Mouse (Mus musculus) spleen, embryonic (tissue): ENCODE data around the gene Lrrc27.

Experiments
- CTCF ChIA-PET: fragments of 350-600 bp; sonication (Branson Sonifier 250); formaldehyde crosslinking; loops from one replicate; lab custom pipeline; 2022; lab: Charles Lee

Lrrc27 gene

DNA sequence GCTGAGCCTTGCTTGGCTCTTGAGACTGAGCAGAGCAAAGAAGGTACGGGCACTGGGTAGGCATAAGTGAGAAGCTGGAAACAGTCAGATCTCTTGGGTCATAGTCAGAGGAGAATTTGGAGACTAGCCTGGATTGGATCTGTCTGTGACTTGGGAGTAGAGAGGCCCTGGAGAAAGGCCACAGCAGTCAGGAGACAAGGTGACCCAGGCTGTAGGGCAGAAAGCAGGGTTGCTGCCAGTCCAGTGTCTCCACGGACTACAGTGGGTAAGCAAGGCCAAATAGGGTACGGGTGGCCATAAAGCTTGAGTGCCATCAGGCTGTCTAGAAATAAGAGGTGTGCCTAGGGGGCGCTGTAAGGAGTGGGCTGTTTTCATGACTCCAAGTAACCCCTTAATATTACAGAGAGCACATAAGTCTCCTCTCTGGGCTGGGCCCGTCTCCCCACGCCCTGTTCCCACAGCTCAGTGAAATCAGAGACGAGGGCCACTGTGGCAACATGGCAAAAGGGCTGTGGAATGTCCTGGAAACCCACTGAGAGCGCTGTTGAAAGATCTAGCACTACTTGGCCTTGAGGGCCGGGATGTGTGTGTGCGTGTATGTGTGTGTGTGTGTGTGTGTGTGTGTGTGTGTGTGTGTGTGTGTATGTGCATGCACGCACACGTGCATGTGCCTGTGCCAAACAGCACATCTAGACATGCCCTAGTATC lies 23.0 kb downstream of the Lrrc27 start:
- CTCF ChIA-PET: interaction anchor here (0.5 to 0.6 kb wide), 2 partner anchors 21 to 64 kb away, joined by 4 to 7 read pairs; no protein-coding TSS in a partner anchor

DNA sequence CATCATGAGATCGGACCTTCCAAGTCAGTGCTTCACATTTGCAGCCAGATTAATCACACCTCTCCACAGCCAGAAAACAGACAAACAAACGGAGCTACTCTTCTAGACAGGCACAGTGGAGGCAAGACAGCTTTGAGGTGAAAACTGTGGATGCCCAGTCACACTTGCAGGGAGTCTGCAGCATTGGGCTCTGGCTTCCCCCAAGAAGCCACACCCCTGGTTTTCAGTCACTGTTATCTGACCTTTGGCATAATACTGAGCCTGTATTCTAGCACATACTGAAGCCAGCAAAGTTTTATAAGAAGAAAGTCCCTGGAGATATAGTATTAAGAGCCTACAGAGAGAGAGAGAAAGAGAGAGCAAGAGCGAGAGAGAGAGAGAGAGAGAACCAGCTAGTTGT lies 26.6 kb downstream of the Lrrc27 start:
- CTCF ChIA-PET: no interaction called here

DNA sequence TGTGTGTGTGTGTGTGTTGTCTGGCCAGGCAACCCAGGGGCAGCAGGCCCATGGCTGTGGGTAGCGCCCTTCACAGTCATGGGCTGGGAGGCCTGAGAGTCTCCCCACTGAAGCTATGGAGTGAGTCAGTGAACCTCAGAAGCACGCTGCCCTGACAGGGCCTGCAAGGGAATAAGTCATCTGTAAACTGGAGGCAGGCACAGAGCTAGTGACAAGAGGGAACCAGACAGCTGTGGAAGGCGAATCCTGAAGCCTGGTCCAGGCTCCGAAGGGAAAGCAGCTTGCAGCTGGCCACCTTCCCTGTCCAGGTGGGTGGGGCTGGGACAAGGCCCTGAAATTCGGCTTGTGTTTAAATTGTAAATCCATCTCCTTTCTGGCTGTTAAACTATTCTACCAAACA lies 33.3 kb downstream of the Lrrc27 start:
- CTCF ChIA-PET: no interaction called here

DNA sequence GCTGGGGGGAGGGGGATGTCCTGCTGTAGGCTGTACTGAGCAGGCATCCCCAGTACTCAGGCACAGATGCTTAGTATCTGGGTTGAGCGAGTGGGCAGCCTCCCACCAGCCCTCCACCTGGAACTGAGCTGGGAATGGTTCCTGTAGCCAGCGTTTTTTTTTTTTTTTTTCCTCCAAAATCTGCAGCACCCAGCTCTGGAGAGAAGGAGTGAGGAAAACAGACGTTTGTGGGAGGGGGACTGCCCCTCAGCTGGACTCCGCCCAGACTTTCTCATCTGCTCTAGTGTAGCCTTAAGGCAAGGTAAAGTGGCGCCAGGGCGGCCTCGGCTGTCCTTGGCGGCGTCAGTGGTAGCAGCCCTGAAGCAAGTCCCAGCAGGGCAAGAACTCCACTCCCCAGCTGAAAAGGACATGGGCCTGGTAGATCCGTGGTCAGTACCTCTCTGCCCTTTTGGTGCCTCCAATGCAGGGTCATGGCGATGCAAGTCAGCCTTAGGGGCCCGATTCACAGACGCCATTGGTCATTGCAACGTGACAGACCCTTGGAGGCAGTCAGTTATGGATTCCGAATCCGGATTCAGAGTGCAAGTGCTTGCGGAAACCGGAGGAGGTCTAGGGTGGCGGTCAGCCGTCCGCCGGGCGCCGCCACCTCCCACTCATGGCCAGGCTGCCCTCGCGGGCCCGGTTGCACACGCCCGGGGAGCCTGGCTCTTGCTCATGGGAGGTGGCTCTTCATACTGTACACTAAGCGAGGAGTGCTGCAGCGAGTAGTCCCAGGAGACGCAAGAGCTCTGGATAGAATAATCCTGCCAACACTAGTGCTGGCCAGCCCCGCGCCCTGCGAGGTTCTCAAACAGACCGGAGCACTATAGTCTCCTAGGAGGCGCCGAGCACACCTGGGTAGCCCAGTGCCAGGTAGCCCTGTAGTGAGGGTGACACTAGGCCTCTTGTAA lies 34.4 kb downstream of the Lrrc27 start:
- CTCF ChIA-PET: interaction anchor here (0.7 kb wide), 1 partner anchor 18 kb away, joined by 8 read pairs; no protein-coding TSS in a partner anchor

DNA sequence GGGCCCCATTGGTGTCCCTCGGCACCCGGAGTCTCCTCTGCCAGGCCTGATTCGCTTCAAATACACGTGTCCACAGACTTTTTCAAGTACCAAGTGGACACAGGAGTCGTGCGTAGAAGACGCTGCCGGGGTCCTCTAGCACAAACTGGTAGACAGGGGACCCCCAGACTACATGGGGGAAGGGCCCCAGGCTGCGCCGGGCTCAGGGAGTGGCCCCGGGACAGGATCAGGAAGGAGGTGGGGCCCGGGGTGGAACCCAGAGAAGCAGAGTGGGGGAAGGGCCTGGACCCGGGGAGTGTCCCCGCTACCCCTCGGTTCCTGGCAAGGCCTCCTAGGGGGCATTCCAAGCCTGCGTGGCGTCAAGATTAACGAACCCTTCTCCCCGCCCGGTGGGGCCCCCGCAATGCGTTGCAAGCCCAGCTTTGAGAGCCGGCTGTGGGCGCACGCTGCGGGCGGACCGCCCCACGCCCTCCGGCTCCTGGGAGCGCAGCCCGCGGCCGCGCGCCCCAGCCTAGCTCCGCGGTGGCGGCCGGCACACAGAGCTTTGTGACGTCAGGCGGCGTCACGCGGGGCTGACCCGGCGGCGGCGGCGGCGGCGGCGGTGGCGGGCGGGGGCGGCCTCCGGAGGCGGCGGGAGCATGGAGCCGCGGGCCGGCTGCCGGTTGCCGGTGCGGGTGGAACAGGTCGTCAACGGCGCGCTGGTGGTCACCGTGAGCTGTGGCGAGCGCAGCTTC lies 35.3 kb downstream of the Lrrc27 start, which contains the start of gene Pwwp2b:
Gene Pwwp2b, plus strand, starts transcription at position 602 of the 734 bp plus-strand sequence.
- CTCF ChIA-PET: no interaction called here

DNA sequence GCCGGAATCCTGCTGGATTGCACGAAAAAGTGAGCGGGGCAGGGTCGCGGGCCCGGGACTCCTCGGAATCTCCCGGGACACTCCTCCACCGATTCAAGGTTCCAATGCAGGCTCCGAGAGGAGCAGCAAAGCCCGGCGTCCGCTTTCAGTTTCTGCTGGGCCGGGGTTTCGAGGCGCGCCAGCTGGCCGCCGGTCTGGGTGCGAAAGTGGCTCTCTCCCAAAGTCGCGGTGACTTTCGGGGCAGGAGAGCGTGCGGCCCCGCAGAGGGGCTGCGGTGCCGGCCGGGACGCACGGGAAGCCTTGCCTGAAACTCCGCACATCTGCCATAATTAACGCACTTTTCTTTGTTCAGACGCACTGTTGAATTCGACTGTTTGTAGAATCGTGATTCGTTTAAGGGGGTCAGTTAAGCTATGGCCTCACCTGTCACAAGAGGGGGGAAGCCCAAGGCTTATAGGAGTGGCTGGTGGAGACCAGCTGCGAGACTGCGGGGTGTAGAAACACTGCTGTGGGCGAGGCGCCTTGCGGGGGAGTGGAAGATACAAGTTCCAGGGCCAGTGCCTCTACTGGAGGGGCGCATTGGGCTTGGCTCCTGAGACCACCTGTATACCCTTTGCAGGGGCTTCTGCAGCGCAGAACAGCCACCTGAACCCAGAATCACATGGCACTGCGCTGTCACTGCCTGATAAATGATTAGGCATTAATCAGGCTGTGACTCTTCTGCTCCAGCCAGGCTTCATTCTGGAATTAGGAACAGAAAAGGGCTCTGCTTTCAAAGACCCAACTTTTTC lies 36.0 kb downstream of the Lrrc27 start:
- CTCF ChIA-PET: no interaction called here

DNA sequence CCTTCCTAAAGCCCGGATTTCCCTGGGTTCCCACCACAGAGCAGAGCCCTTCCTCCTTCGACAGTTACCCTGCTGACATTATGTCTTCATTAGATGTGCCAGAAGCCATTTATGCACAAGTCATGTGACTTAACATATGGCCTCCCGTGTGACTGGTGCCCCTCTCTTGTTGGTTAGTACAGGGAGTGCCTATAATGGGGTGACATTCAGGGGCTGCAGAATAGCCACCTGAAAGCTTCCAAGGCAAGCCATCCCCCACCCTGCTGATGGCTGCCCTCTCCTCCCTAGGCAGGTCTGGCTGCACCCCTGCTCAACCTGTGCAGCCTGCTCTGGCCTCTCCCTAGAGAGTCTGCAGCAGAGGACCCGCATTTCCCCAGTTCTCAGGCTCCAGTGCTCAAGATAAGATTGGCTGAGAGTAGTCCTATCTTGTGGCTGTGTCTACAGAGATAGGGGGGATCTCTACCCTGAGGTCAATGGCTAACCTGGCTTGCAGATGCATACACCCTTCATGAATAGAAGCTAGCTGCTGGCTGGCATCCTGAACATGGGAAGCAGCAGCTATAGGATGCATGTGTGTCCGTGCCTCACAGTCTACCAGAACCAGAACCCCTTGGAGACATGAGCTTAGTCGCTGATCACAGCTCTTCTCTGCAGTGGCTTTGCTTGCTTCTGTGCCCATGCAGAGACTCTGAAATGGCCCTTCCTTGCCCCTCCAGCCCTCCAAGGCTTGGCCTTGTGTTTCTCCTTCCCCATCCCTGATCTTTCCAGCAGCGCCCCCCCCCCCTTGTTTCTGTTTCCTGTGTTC lies 36.8 kb downstream of the Lrrc27 start:
- CTCF ChIA-PET: interaction anchor here (0.6 kb wide), 1 partner anchor 25 kb away, joined by 6 read pairs; no protein-coding TSS in a partner anchor

DNA sequence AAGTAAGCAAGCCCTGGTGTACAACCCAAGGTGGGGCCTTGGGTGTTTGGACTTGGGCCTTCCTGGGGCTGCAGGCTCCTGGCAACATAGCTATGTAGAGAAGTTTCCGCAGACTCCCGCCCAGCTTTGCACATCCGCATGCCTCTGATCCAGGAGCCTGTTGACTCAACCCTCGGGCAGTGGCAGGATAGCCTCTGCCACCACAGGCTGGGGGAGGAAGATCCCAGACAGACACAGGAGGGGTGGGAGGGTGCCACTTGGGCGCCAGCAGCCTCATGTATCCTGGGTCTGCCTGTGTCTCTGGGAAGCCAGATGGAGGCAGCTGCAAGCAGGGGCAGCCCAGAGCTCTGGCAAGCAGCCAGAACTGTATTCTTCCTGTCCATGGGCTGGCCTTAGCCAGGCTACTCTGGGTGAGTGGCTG lies 39.1 kb downstream of the Lrrc27 start:
- CTCF ChIA-PET: interaction anchor here (0.5 kb wide), 1 partner anchor 30 kb away, joined by 4 read pairs; no protein-coding TSS in a partner anchor

DNA sequence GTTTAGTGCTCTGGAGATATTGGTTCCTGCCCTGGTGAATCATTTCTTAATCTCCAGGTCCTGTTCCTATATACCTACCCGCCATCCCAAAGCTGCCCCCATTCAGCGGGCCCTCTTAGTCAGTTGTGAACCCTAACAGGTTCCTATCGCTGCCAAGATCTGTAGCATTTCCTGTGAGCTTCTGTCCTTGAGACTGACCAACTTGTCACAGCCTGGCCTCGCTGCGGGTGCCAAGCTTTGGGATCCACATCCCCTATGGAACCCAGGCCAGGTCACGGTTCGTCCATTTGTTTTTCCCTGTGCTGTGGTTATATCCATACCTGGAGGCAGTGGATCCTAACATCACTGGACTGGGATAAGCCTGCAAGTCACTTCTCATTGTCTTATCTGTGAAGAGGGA lies 39.8 kb downstream of the Lrrc27 start:
- CTCF ChIA-PET: interaction anchor here (0.5 kb wide), 1 partner anchor 31 kb away, joined by 4 read pairs; no protein-coding TSS in a partner anchor

DNA sequence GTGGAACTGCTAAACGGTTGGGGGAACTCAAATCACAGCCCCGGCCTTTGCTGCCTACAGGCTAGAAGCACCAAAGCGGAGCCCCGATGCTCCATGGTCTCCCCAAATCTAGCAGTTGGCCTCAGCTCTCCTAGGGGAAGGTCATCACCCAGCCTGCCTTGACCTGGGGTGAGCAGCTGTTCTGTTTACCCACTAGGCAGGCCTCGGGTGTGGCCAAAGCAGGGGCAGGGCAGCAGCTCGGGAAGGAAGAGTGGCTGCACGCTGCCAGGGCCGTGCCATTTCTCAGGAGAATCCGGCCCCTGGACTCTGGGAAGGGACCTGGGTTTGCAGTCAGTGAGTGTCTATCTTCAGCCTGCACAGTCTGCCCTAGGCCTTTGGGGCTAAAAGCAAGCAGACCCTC lies 40.2 kb downstream of the Lrrc27 start:
- CTCF ChIA-PET: no interaction called here

DNA sequence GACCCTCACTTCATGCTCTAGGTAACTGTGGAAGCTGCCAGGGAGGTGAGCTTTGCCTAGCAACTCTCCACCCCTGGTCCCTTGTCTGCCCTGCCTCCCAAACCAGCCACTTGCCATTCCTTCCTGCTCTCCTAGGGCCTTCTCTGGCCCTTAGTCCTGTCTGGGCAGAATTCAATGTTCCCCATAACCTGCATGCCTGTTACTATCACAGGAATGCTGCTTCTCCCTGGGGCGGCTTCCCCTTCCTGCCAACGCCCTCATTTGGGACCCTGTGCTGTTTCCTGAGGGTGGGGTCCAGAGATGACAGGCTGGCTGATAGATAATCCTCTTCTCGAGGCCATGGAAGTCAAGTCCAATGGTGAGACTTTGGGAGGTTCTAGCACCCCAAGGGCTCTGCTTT lies 40.7 kb downstream of the Lrrc27 start:
- CTCF ChIA-PET: no interaction called here

DNA sequence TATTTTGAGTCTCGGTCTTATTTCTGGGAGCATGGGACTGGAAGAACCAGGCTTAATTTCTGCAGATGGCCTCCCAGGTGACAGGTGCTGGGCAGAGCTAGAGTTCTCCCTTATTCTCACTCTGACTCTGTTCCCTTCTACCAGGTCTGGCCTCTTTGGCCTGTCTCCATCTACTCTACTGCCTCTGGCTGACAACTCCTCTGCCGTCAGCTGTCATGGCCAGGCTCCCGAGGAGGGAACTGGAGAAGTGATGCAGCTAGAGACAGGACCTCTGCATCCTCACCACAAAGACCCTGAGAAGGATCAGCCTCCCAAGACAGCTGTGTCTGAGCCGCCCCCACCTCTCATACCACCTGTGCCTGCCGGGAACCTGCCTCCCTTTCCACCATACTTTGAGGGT lies 41.8 kb downstream of the Lrrc27 start:
- CTCF ChIA-PET: no interaction called here

DNA sequence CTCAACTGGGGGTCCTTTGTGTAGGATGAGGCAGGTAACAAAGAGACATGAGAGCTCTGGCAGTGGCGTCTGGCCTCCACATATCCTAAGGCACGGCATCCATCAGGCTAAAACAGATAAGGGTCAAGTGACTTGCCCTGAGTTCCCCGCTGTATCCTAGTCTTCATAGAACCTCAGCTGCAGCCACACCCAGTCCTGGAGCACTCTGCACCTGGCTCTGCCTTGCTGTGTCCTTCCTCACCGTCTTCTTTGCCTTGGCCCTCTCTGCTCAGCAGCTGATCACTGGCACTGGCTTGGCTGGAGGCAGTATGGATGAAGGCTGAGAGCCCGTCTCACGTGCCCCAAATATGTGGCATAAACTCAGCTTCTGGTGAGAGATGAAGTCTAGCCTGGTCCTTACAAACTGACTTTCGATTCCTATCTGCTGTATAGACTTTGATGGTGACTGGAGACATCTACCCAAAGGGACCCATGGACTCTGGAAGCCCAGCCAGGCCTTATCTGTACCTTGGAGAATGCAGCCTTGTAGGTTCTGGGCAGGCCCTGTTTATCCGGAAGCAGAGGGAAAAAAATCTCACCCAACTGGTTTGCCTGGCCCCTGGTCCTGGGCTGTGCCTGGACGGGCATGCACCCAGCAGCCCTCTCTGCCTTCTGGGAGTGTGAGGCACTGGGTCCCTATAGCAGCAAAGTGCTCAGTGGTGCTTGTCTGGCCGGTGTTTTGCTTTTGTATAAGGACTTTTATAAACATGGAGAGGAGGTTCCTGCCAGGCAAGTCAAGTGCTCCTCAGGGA lies 45.2 kb downstream of the Lrrc27 start:
- CTCF ChIA-PET: no interaction called here

DNA sequence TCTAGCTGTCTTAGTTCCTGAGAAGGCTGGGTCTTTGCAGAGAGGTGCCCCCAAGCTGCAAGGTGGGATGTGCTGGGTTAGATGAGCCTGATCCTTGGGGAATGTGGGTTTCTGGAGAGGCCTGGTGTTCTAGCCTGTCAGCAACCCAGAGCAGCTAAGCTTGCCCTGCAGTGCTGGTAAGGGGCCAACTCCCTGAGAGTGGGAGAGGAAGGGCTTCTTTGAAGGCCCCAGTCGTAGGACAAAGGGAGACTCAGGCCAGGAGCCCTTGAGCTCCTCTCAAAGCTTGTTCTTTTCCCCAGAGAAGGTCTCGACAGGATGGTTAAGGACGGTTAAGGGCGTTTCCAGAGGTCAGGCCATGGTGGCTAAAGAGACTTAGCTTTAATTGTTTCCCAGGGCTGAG lies 51.5 kb downstream of the Lrrc27 start:
- CTCF ChIA-PET: interaction anchor here (0.6 to 0.7 kb wide), 2 partner anchors 38 to 379 kb away, joined by 3 to 11 read pairs; no protein-coding TSS in a partner anchor

DNA sequence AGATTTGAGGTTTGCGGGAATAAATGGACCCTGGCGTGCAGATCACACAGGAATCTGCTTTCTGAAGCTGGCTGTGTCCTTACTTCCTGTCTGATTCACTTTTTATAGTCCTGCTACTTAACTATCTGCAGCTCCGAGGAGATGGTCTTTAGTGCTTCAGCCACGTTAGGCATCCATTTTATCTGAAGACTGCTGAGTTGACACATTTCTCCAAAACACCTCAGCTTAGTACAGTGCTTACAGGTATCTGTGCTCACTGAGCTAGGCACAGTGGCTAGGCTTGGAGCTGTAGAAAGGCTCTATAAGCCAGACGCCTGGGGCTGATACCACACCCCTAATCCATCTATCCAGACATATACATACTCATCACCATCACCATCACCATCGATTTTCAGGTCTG lies 52.8 kb downstream of the Lrrc27 start:
- CTCF ChIA-PET: no interaction called here

DNA sequence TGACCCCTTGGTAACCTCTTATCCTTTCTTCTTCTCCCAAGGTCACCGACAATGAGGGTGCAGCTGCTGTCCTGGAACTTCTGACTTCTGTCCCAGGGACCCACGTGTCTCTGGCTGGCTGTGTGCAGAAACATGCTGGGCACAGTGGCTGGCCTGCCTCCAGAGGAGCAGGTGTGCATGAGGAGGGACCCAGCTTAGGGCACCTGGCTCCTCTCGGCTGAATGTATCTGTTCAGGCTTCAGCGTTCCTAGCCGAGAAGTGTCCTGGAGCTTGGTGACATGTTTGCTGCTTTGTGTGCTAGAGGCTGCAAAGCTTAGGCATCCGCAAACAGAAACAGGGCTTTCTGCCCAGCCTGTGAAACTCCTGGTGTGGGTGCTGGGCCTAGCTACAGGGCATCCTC lies 53.6 kb downstream of the Lrrc27 start:
- CTCF ChIA-PET: no interaction called here

DNA sequence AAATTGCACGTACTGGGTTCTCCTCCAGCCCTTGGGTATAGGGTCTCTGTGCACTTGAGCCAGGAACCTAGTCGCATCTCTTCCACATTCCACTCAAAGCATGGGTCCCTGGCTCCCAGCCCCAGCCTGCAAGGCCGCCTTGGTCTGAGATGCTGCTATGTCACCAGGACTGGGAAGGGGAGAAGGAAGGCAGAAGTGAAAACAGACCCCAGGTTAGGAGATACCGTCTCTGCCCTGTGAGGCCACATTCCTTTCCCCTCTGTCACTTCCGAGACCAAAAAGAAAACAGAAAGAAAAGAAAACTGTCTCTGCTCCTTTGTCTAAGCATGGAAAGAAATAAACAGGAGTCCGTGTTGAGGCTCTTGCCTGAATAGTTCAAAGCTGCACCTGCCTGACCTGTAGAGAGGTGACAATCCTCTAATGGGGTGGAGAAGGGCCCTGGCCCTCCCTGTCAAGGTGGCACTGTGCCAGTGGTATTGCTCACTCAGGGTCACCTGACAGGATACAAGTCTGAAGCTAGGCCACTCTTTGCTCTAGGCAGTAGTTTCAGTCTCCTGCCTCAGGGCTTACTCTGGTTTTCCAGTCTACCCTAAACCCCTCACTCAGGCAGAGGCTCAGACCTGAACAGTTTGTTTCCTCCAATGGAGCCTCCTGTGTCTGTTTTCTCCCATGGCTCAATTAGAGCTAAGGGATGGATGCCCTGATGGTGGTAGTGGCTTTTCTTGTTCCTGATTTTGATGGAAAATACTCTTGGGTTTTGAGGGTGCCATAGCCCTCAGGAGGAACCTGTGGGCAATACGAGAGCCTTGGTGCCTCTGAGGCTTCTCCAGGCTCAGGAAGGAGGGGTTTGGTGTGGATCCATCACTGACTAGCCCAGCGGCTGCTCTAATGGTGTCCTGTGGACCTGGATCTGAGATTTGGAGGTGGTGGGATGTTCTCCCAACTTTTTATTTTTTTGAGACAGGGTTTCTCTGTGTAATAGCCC lies 54.4 kb downstream of the Lrrc27 start:
- CTCF ChIA-PET: no interaction called here

DNA sequence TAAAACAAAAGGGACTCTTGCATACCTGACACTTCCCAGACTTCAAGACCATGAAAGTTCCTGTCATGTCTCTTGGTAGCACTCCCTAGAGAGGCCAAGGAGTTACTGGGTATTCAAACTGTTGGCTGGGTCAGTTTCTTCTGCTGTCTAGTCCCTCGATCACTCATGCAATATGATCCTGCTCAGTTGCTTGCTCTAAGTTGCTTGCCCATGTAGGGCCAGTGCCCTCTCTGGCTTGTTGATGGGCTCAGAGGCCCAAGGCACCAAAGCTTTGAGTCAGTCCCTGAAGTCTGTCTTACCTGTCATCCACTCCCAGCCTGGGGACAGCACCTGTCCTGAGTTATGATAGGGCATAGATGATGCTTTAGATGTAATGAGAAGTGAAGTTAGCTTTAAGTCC lies 58.0 kb downstream of the Lrrc27 start:
- CTCF ChIA-PET: interaction anchor here (0.7 kb wide), 1 partner anchor 58 kb away, joined by 3 read pairs; no protein-coding TSS in a partner anchor
